Mouse (Mus musculus) G1E (cell line): Measurements from ENCODE around the gene Glyr1. TPM values are rescaled to one million over a fixed set of nuclear protein-coding genes. Genes with fewer than 3 reads are reported as not detected.

ENCODE experiments used
- ATAC-seq: 2 replicates; pipeline ENCODE4 v1.8.0; 2016; ENCODE audit warnings: mild to moderate bottlenecking; ENCODE audit not compliant: insufficient number of reproducible peaks, poor library complexity, low FRiP score, severe bottlenecking; ENCODE audit errors: extremely low read depth
- DNase-seq: peaks from one replicate; pipeline ENCODE4 v3.0.0; 2012; ENCODE audit warnings: low spot score
- H3K27me3 ChIP-seq: 2 replicates; pipeline ENCODE4 v1.6.1; 2012; ENCODE audit warnings: mild to moderate bottlenecking, low read length, inconsistent platforms; ENCODE audit not compliant: insufficient read depth
- H3K36me3 ChIP-seq: replicated peaks from 2 replicates; pipeline ENCODE3; 2012; ENCODE audit warnings: mild to moderate bottlenecking, inconsistent platforms
- H3K4me1 ChIP-seq: 2 replicates; pipeline ENCODE4 v1.6.1; 2012; ENCODE audit warnings: low read depth, low read length, inconsistent platforms, mixed read lengths; ENCODE audit not compliant: insufficient read depth
- H3K4me3 ChIP-seq: 2 replicates; pipeline ENCODE4 v1.5.1; 2012; ENCODE audit warnings: low read depth, mild to moderate bottlenecking, inconsistent platforms, low read length, moderate library complexity, mixed read lengths
- H3K9me3 ChIP-seq: replicated peaks from 2 replicates; pipeline ENCODE4 v1.6.1; 2012; ENCODE audit warnings: inconsistent platforms
- CTCF ChIP-seq: IDR thresholded peaks from 2 replicates; pipeline ENCODE4 v1.5.1; 2012; ENCODE audit warnings: low read depth, low read length, inconsistent platforms, mixed read lengths
- GATA1 ChIP-seq: IDR thresholded peaks from 2 replicates; pipeline ENCODE4 v1.6.1; 2012; ENCODE audit warnings: borderline replicate concordance, low read length, inconsistent platforms, mixed read lengths
- GATA2 ChIP-seq: IDR thresholded peaks from 2 replicates; pipeline ENCODE4 v1.6.1; 2012; ENCODE audit warnings: low read depth, low read length, inconsistent platforms, borderline replicate concordance
- POLR2AphosphoS5 ChIP-seq: IDR thresholded peaks from 2 replicates; pipeline ENCODE4 v1.6.1; 2012; ENCODE audit warnings: low read depth, low read length, inconsistent platforms; ENCODE audit not compliant: insufficient replicate concordance
- TAL1 ChIP-seq: conservative IDR thresholded peaks from 2 replicates; pipeline ENCODE4 v1.6.1; 2012; ENCODE audit warnings: low read depth, low read length, inconsistent platforms, mixed read lengths
- polyA plus RNA-seq: library from polyadenylated mRNA; stranded (reverse); fragments of >175 nt; gene quantifications from 2 replicates; pipeline ENCODE4 v1.2.3, GENCODE M21; 2012
- total RNA-seq, 2 experiments: library from RNA; stranded (forward) in 1 of 2; stranded (reverse) in 1 of 2; fragments of 200-1000 nt in 1 of 2; fragments of >200 nt in 1 of 2; fragmentation: Nextera tagmentation in 1 of 2; gene quantifications; 2 replicates each; pipeline ENCODE4 v1.2.3; 2014 to 2017

Glyr1 gene
- total and polyA plus RNA-seq, 3 experiments: 25.9 to 118 (median 79.1) TPM

DNA sequence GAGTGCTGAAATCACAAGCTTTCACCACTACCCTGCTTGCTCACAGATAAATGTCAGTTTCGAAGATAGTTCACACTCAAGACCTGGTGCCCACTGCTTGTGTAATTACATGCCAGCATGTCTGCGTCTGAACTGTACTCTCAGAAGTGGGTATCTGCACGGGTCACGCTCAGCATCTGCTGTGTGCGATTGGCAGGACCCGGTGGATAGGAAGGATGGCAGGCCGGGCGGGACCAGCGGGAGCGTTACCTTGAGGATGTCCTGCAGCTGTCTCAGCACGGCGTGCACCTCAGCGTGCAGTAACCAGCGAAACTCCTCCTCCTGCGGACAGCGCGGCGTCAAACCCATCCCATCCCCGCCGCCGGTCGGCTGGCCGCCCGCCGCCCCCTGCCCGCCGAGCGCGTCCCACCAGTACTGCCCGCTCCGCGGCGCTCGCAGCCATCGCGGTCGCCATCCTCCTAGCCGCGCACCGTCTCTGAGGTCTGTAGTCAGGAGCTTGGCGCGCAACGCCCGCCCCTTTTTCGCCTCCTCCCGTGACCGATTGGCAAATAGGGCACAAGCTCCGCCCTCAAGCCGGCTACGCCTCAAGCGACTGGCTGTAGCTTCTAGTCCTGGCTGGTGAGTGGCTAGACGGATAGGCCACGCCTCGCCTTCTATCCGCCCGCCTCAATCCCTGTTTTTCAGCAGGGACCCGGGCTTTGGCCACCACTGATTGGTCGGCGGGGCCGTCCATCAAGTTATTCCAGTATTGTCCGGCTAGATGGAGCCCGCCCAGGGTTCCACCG, 36.4 kb downstream of the Glyr1 start, which contains the start of gene Rogdi:
Gene Rogdi, minus strand, starts transcription at position 500 of the 785 bp plus-strand sequence.
- peak; percentile 93 for ATAC-seq
- TF ChIP-seq POLR2AphosphoS5 (peak; percentile 83; the same call in 1 of the 2 replicates), GATA1 (no peak)
- Histone ChIP-seq H3K4me1 (peaks cover 46% of the 10 kb centered on the region), H3K4me3 (peak within 1 kb of the TSS; percentile 81), H3K9me3 (no peaks in the 10 kb centered on the region), H3K27me3 (no peaks in the 10 kb centered on the region; the same call in 1 of the 2 replicates), H3K36me3 (peaks cover 72% of the 10 kb centered on the region)
- DNase-seq: peak; percentile 86

DNA sequence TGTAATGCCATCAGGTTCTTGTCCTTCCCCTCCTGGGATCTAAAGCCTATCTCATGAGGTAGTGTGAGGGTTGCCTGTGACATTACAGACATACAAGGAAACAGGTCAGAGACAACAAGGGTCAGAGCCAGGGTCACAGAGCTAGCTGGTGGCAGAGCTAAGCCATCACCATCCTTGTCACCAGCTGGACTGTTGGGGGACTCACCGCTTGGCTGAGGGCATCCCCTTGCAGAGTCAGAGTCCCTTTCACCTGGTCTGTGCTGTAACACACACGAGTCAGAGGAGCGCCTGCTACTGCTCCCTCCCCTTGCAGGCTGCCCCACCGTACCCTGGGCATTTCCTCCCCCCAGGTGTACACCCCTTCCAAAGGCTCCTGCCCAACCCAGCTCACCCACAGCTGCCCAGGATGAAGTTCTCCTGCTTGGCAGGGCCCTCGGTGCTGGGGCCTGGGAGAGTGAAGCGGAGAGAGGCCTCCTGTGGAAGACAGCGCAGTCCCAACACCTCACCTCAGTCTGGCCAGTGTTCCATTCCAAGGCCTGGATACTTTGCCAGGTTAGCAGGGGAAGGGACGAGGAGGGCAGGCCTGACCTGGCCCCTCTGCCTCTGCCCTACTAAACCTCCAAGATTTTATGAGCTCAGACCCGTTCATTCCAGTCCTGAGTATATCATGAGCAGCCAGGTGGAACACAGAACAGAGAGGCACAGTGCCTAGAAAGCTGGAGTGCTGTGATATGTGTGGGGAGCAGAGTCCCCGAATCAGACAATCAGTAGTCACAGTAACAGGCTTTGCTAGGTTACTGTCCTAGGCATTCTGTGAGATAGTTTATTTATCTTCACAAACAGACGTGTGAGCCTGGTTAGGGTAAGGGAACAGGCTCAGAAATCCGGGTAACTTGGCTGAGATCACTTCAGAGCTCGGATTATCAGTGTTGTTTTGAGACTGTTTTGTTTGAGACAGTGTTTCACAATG, 37.3 kb downstream of the Glyr1 start:
- peak; percentile 21 for DNase-seq

DNA sequence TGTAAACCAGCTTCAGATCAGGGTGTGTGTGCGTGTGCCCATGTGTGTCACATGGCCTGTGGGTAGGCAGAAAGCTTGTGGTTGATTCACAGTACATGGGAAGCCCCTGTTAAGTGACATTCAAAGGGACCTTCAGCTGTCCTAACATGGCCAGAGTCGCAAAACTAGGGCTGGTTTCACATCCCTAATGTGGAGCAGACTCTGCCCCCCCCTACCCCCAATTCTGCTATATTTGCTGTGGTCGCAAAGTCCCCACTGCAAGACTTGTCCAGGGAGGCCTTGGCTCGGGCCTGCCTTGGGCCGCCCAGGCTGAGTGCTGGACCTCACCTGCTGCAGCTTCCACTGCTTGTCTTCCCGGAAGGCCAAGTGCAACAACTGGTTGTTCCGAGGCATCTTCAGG, 38.4 kb downstream of the Glyr1 start:
- no peaks in the 10 kb centered on the region for H3K9me3 ChIP-seq
- H3K4me1 ChIP-seq: peaks cover 46% of the 10 kb centered on the region
- peaks cover 62% of the 10 kb centered on the region for H3K36me3 ChIP-seq
- H3K4me3 ChIP-seq: peak overlapping the region; percentile 60; the same call in 1 of the 2 replicates
- TF ChIP-seq GATA1 (no peak), POLR2AphosphoS5 (no peak), CTCF (no peak), GATA2 (no peak), TAL1 (no peak)
- DNase-seq: no peak
- peaks cover 8% of the 10 kb centered on the region; the same call in 1 of the 2 replicates for H3K27me3 ChIP-seq
- ATAC-seq: no peak

More for the DNA sequence above, 37.3 kb downstream of the Glyr1 start:
- peak; percentile 66 for ATAC-seq
- no peaks in the 10 kb centered on the region for H3K9me3 ChIP-seq
- H3K4me1 ChIP-seq: peaks cover 46% of the 10 kb centered on the region
- peak overlapping the region; percentile 81 for H3K4me3 ChIP-seq
- H3K27me3 ChIP-seq: peaks cover 5% of the 10 kb centered on the region; the same call in 1 of the 2 replicates
- TF ChIP-seq TAL1: peak; percentile 88
- TF ChIP-seq GATA1: no peak
- no peak for TF ChIP-seq CTCF
- peaks cover 71% of the 10 kb centered on the region for H3K36me3 ChIP-seq

DNA sequence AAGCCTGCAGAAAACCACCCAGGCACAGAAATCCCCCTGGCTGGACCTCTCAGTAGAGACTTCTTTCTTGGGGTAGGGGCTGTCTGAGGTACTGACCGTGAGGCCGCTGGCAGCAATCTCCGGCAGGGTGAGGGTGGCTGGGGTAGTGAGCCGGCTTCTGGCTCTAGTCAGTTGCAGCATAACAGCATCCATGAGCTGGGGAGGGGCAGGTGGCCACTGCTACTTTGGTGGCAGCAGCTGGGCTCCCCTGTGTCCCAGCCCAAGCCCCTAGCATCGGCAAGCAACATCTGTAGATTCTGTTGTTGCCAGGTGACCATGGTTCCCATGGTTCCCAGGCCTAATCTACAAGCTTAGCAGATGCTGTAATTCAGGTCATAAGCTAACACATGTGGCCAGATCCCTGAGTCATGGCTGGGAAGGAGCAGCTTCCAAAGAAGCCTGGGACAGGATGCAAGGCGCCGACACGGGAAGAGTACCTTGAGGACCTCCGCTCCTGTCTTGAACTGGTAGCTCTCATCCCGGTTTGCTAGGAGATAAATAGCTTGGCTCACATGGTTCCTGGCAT, 39.2 kb downstream of the Glyr1 start:
- H3K4me3 ChIP-seq: no peak overlapping the region
- ATAC-seq (no peak), DNase-seq (no peak)
- peaks cover 46% of the 10 kb centered on the region for H3K4me1 ChIP-seq
- no peak for TF ChIP-seq POLR2AphosphoS5
- no peak for TF ChIP-seq GATA2
- no peak for TF ChIP-seq CTCF
- TF ChIP-seq TAL1: no peak
- no peak for TF ChIP-seq GATA1
- H3K36me3 ChIP-seq: peaks cover 54% of the 10 kb centered on the region
- H3K27me3 ChIP-seq: peaks cover 8% of the 10 kb centered on the region; the same call in 1 of the 2 replicates
- H3K9me3 ChIP-seq: no peaks in the 10 kb centered on the region

DNA sequence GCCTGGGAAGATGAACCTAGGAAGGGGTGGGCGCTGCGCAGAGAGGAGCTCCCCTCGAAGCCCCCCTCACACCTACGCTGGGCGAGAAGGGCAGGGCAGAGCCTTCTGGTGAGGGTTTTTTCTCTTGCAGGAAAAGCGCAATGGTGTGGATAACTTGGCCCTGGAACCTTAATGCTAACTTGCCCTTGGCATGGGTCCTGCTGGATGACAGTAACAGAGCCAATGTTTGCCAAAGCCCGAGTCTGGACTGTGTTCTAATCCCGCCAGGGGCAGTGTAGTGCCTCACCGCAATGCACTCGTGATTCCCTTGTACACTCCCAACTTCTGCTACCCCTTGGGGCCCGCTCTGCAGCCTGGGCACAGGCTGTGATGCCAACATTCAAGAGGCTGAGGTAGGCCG, 41.6 kb downstream of the Glyr1 start:
- Histone ChIP-seq H3K4me3 (no peak overlapping the region), H3K9me3 (no peaks in the 10 kb centered on the region), H3K27me3 (peaks cover 8% of the 10 kb centered on the region; the same call in 1 of the 2 replicates), H3K4me1 (peaks cover 32% of the 10 kb centered on the region), H3K36me3 (peaks cover 40% of the 10 kb centered on the region)
- DNase-seq (no peak), ATAC-seq (no peak)
- TF ChIP-seq POLR2AphosphoS5: no peak
- no peak for TF ChIP-seq GATA1
- no peak for TF ChIP-seq TAL1
- TF ChIP-seq GATA2: no peak
- no peak for TF ChIP-seq CTCF

DNA sequence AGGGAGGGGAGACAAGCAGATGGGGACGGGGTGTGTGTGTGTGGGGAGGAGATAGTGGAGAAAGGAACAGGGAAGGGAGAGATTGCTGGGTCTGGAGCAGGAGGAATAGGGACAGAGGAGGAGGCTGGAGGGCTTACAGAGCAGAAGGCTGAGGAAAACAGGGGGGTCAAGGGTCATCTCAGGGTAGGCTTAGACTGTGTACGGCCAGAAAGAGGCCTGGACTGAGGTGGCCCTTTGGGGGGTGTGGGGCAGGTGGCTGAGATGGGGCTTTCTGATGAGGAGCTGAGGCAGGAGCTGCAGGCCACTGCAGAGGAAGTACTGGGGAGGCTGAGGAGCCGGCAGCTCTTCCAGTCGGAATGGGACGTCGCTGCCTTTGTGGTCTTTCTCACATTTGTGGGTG, 42.2 kb downstream of the Glyr1 start:
- TF ChIP-seq POLR2AphosphoS5: no peak
- no peak for TF ChIP-seq GATA1
- TF ChIP-seq GATA2: no peak
- TF ChIP-seq CTCF: no peak
- no peak for TF ChIP-seq TAL1
- no peak for ATAC-seq
- H3K36me3 ChIP-seq: peaks cover 40% of the 10 kb centered on the region

More for the DNA sequence above, 42.2 kb downstream of the Glyr1 start:
- no peaks in the 10 kb centered on the region for H3K9me3 ChIP-seq
- H3K4me1 ChIP-seq: peaks cover 26% of the 10 kb centered on the region
- DNase-seq: no peak
- H3K4me3 ChIP-seq: no peak overlapping the region
- peaks cover 8% of the 10 kb centered on the region; the same call in 1 of the 2 replicates for H3K27me3 ChIP-seq
